Mouse (Mus musculus) embryonic facial prominence, embryonic 15.5 days (tissue): ENCODE data around the gene 1700001L19Rik. TPM values are rescaled to one million over a fixed set of nuclear protein-coding genes. Genes with fewer than 3 reads are reported as not detected.
"Not testable (repeated sequence)": the region's sequence is repeated elsewhere in the genome, so short reads cannot be mapped to it uniquely, and the experiment has no call there.

Source experiments
- ATAC-seq: fragments of 200-750 bp; cut with Nextera tagmentation; 2 replicates; pipeline ENCODE4 v1.8.0; 2017; ENCODE audit warnings: low read depth, moderate TSS enrichment; ENCODE audit not compliant: insufficient number of reproducible peaks, low FRiP score, low TSS enrichment
- H3K27ac ChIP-seq: fragments of 300-500 bp; sonication (generic); replicated peaks from 2 replicates; pipeline ENCODE4 v1.5.1; 2015; ENCODE audit warnings: mild to moderate bottlenecking, inconsistent platforms
- H3K27me3 ChIP-seq: fragments of 300-500 bp; sonication (generic); 2 replicates; pipeline ENCODE4 v1.6.1; 2015; ENCODE audit warnings: inconsistent platforms
- H3K36me3 ChIP-seq: fragments of 300-500 bp; sonication (generic); 2 replicates; pipeline ENCODE4 v1.6.1; 2015; ENCODE audit warnings: mild to moderate bottlenecking, inconsistent platforms
- H3K4me1 ChIP-seq: fragments of 300-500 bp; sonication (generic); 2 replicates; pipeline ENCODE4 v1.6.1; 2015; ENCODE audit warnings: inconsistent platforms
- H3K4me2 ChIP-seq: fragments of 300-500 bp; sonication (generic); replicated peaks from 2 replicates; pipeline ENCODE4 v1.6.1; 2015; ENCODE audit warnings: mild to moderate bottlenecking, inconsistent platforms
- H3K4me3 ChIP-seq: fragments of 300-500 bp; sonication (generic); replicated peaks from 2 replicates; pipeline ENCODE4 v1.5.1; 2015; ENCODE audit warnings: mild to moderate bottlenecking, inconsistent platforms
- H3K9ac ChIP-seq: fragments of 300-500 bp; sonication (generic); 2 replicates; pipeline ENCODE4 v1.6.1; 2015; ENCODE audit warnings: inconsistent platforms
- H3K9me3 ChIP-seq: fragments of 300-500 bp; sonication (generic); replicated peaks from 2 replicates; pipeline ENCODE4 v1.6.1; 2016; ENCODE audit warnings: inconsistent platforms
- WGBS: fragments of 180-500 bp; shearing (Covaris S2); methylation state at CpG from one replicate; pipeline ENCODE4 v1.1.7; 2015; 5-methylcytosine and 5-hydroxymethylcytosine counted together
- polyA plus RNA-seq: library from polyadenylated mRNA; unstranded; fragments of >200 nt; fragmentation: Nextera tagmentation; extraction: Ambion mirVana; gene quantifications from 2 replicates; pipeline ENCODE4 v1.2.1, GENCODE M21; 2015

The 1700001L19Rik gene
- 3.3 and 6.2 TPM in 2 replicates for polyA plus RNA-seq

GRCm38 (mm10) chr13:68597199-68597598 is at the start of gene 1700001L19Rik:
Gene 1700001L19Rik, plus strand, starts transcription at chr13:68597421.
- Histone ChIP-seq H3K27ac (no peak within 1 kb of the TSS), H3K9me3 (no peaks in the 10 kb centered on the region), H3K36me3 (peaks cover 10% of the 10 kb centered on the region), H3K9ac (no peak within 1 kb of the TSS), H3K4me2 (peak within 1 kb of the TSS; percentile 34), H3K4me3 (no peak within 1 kb of the TSS; the same call in 1 of the 2 replicates), H3K27me3 (no peaks in the 10 kb centered on the region), H3K4me1 (peaks cover 13% of the 10 kb centered on the region)
- ATAC-seq: no peak
- 10% methylated on average over 10 of the region's 10 CpGs for WGBS

GRCm38 (mm10) chr13:68553391-68553790 is 43.8 kb upstream of the 1700001L19Rik start:
- not testable (repeated sequence) for H3K27me3 ChIP-seq, H3K9me3 ChIP-seq, ATAC-seq, H3K36me3 ChIP-seq, H3K27ac ChIP-seq, H3K9ac ChIP-seq, H3K4me2 ChIP-seq, H3K4me1 ChIP-seq, H3K4me3 ChIP-seq
- WGBS: 27% methylated on average over 5 of the region's 6 CpGs

GRCm38 (mm10) chr13:68568110-68568509 is 29.1 kb upstream of the 1700001L19Rik start:
- Histone ChIP-seq H3K27me3 (no peaks in the 10 kb centered on the region), H3K4me1 (peaks cover 3% of the 10 kb centered on the region; the same call in 1 of the 2 replicates), H3K4me2 (no peak overlapping the region), H3K27ac (no peak overlapping the region), H3K36me3 (peaks cover 59% of the 10 kb centered on the region), H3K9ac (no peak overlapping the region), H3K9me3 (no peaks in the 10 kb centered on the region), H3K4me3 (no peak overlapping the region)
- ATAC-seq: no peak
- WGBS: 90% methylated on average over 9 of the region's 9 CpGs

- no peaks in the 10 kb centered on the region for H3K27me3 ChIP-seq
- 87% methylated on average over 11 of the region's 11 CpGs for WGBS
- H3K9me3 ChIP-seq: no peaks in the 10 kb centered on the region
- no peak overlapping the region for H3K9ac ChIP-seq
- no peak overlapping the region for H3K4me2 ChIP-seq
- peaks cover 55% of the 10 kb centered on the region for H3K36me3 ChIP-seq
- no peak for ATAC-seq
- H3K4me1 ChIP-seq: peaks cover 7% of the 10 kb centered on the region; the same call in 1 of the 2 replicates
- no peak overlapping the region for H3K27ac ChIP-seq
- no peak overlapping the region for H3K4me3 ChIP-seq
These were observed 28.7 kb upstream of the 1700001L19Rik start for GRCm38 (mm10) chr13:68568548-68568947.

GRCm38 (mm10) chr13:68569589-68570336 is 27.5 kb upstream of the 1700001L19Rik start:
- H3K4me2 ChIP-seq: no peak overlapping the region
- WGBS: 62% methylated on average over 17 of the region's 17 CpGs
- H3K4me3 ChIP-seq: no peak overlapping the region
- no peaks in the 10 kb centered on the region for H3K27me3 ChIP-seq
- peak; percentile 52; the same call in 1 of the 2 replicates for ATAC-seq
- H3K27ac ChIP-seq: no peak overlapping the region; the same call in 1 of the 2 replicates
- peaks cover 53% of the 10 kb centered on the region for H3K36me3 ChIP-seq
- no peak overlapping the region for H3K9ac ChIP-seq
- H3K4me1 ChIP-seq: peaks cover 9% of the 10 kb centered on the region; the same call in 1 of the 2 replicates
- H3K9me3 ChIP-seq: no peaks in the 10 kb centered on the region

GRCm38 (mm10) chr13:68572247-68572646 is 25.0 kb upstream of the 1700001L19Rik start:
- WGBS: 79% methylated on average over 19 of the region's 19 CpGs
- Histone ChIP-seq H3K4me3 (no peak overlapping the region), H3K4me1 (peaks cover 9% of the 10 kb centered on the region; the same call in 1 of the 2 replicates), H3K27ac (no peak overlapping the region), H3K27me3 (no peaks in the 10 kb centered on the region), H3K36me3 (peaks cover 49% of the 10 kb centered on the region), H3K9me3 (no peaks in the 10 kb centered on the region), H3K4me2 (no peak overlapping the region), H3K9ac (no peak overlapping the region)
- ATAC-seq: no peak

GRCm38 (mm10) chr13:68572966-68573913 is 24.0 kb upstream of the 1700001L19Rik start:
- no peak overlapping the region for H3K4me3 ChIP-seq
- ATAC-seq: peak; percentile 49; the same call in 1 of the 2 replicates
- peaks cover 46% of the 10 kb centered on the region for H3K36me3 ChIP-seq
- WGBS: 48% methylated on average over 10 of the region's 10 CpGs
- 0 out of 2 replicates have a peak overlapping the region, but pooled peaks have one; percentile 11 for H3K27ac ChIP-seq
- H3K9me3 ChIP-seq: no peaks in the 10 kb centered on the region
- peaks cover 9% of the 10 kb centered on the region; the same call in 1 of the 2 replicates for H3K4me1 ChIP-seq
- no peak overlapping the region for H3K4me2 ChIP-seq
- H3K27me3 ChIP-seq: no peaks in the 10 kb centered on the region
- no peak overlapping the region for H3K9ac ChIP-seq

- ATAC-seq: no peak
- no peak overlapping the region for H3K4me2 ChIP-seq
- no peak overlapping the region for H3K4me3 ChIP-seq
- no peaks in the 10 kb centered on the region for H3K9me3 ChIP-seq
- H3K27ac ChIP-seq: no peak overlapping the region
- no peak overlapping the region for H3K9ac ChIP-seq
- 81% methylated on average over 4 of the region's 4 CpGs for WGBS
- peaks cover 41% of the 10 kb centered on the region for H3K36me3 ChIP-seq
- no peaks in the 10 kb centered on the region for H3K27me3 ChIP-seq
- H3K4me1 ChIP-seq: peaks cover 9% of the 10 kb centered on the region; the same call in 1 of the 2 replicates
These were observed 22.8 kb upstream of the 1700001L19Rik start for GRCm38 (mm10) chr13:68574398-68574797.

- no peaks in the 10 kb centered on the region for H3K9me3 ChIP-seq
- WGBS: 78% methylated on average over 7 of the region's 7 CpGs
- no peak overlapping the region for H3K27ac ChIP-seq
- no peak for ATAC-seq
- H3K4me3 ChIP-seq: no peak overlapping the region
- H3K36me3 ChIP-seq: peaks cover 33% of the 10 kb centered on the region
- no peak overlapping the region for H3K9ac ChIP-seq
- no peaks in the 10 kb centered on the region for H3K27me3 ChIP-seq
- peaks cover 25% of the 10 kb centered on the region for H3K4me1 ChIP-seq
- H3K4me2 ChIP-seq: no peak overlapping the region
These were observed 19.3 kb upstream of the 1700001L19Rik start for GRCm38 (mm10) chr13:68577945-68578344.

- WGBS: 22% methylated on average over 14 of the region's 14 CpGs
- 0 out of 2 replicates have a peak, but pooled peaks have one; percentile 3 for ATAC-seq
- Histone ChIP-seq H3K4me1 (peaks cover 20% of the 10 kb centered on the region), H3K4me3 (peak overlapping the region; percentile 93), H3K27ac (peak overlapping the region; percentile 85), H3K9me3 (no peaks in the 10 kb centered on the region), H3K36me3 (peaks cover 43% of the 10 kb centered on the region), H3K9ac (peak overlapping the region; percentile 68), H3K27me3 (no peaks in the 10 kb centered on the region), H3K4me2 (peak overlapping the region; percentile 73)
These were observed 16.0 kb upstream of the 1700001L19Rik start for GRCm38 (mm10) chr13:68581086-68581740.
